Mouse (Mus musculus) C2C12 (cell line): ENCODE data around the gene Tppp.
A peak's percentile ranks its signal among the peaks of the same experiment; 100 is the strongest.

ENCODE experiments used
- CEBPB ChIP-seq: IDR thresholded peaks from one replicate; pipeline ENCODE4 v1.6.1; 2011; ENCODE audit warnings: low read depth, mild to moderate bottlenecking, control low read depth, moderate library complexity
- CTCF ChIP-seq: IDR thresholded peaks from one replicate; pipeline ENCODE4 v1.5.1; 2011; ENCODE audit not compliant: control insufficient read depth, insufficient read depth, insufficient read length
- FOSL1 ChIP-seq: IDR thresholded peaks from one replicate; pipeline ENCODE4 v1.8.0; 2011; ENCODE audit warnings: mild to moderate bottlenecking, low read length; ENCODE audit not compliant: poor library complexity, insufficient read depth, severe bottlenecking
- MAX ChIP-seq: IDR thresholded peaks from one replicate; pipeline ENCODE4 v1.6.1; 2011; ENCODE audit warnings: mild to moderate bottlenecking, control low read depth
- MYOD1 ChIP-seq: IDR thresholded peaks from one replicate; pipeline ENCODE4 v1.6.1; 2011; ENCODE audit warnings: low read depth; ENCODE audit not compliant: control insufficient read depth, insufficient read length
- MYOG ChIP-seq: IDR thresholded peaks from one replicate; pipeline ENCODE4 v1.6.1; 2011; ENCODE audit not compliant: control insufficient read depth, insufficient read length; ENCODE audit errors: extremely low read depth
- USF1 ChIP-seq: IDR thresholded peaks from one replicate; pipeline ENCODE4 v1.6.1; 2011; ENCODE audit warnings: low read depth, mild to moderate bottlenecking, control low read depth, moderate library complexity

- TF ChIP-seq CTCF (no peak), USF1 (peak; percentile 69), MYOG (no peak), CEBPB (no peak), MAX (no peak), MYOD1 (no peak), FOSL1 (no peak)
These were observed 796 bp downstream of the Tppp start for GRCm38 (mm10) chr13:74009791-74010614.
